Mouse (Mus musculus): ENCODE measurements around the gene Zfp28. TPM values are rescaled to one million over a fixed set of nuclear protein-coding genes. Genes with fewer than 3 reads are reported as not detected.

Gene Zfp28
- total and polyA plus RNA-seq, 3 experiments = 0.82 to 1.2 (median 1.1) TPM

DNA sequence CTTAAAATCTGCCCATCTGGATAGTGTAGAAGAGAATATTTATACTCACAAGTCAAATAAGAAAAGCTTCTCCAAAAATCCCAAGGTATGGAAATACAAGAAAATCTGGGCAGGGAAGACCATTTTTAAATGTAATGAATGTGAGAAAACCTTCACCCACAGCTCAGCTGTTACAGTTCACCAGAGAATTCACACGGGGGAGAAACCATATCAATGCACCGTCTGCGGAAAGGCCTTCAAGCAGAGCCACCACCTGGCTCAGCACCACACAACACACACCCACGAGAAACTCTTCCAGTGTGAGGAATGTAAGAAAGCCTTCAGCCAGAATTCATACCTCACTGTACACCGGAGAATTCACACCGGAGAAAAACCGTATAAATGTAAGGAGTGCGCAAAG, 4.7 kb upstream of the Zfp28 start:
- no peak overlapping the region for H3K4me3 ChIP-seq (replicated peaks in 1 of 3; ENCODE audit: low read depth in 2 of 3, low read length in 2 of 3, poor library complexity in 1 of 3)
- no peaks in the 10 kb centered on the region for H3K79me2 ChIP-seq (replicated peaks; ENCODE audit: control insufficient read depth, extremely low read depth, insufficient read depth, poor library complexity, severe bottlenecking)

DNA sequence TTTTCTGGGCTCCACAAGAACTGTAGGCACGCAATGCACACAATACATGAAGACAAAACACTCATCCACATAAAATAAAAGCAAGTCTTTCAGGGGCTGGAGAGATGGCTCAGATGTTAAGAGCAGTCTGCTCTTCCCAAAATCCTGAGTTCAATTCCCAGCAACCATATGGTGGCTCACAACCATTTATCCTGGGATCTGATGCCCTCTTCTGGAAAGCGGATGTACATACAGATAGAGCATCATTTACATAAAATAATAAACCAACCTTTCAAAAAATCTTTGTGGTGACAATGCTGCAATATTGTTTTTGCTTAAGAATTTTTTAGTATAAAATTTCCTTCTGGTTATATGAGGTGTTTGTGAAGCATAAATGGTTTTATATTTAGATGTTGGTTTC, 1.7 kb upstream of the Zfp28 start:
- no peak for DNase-seq (ENCODE audit: extremely low read depth)
- dilution Hi-C loops (cut with MboI; ENCODE audit: extremely low pct_ligation_motif_present, extremely low pct_unique_long_range_greater_than_20kb, low sequenced_read_pairs) (no loop called here), in situ Hi-C loops (cut with MboI; ENCODE audit: low pct_ligation_motif_present, low pct_unique_long_range_greater_than_20kb, low sequenced_read_pairs) (loop anchor here (25.0 kb wide), 2 partner anchors 94 to 906 kb away; partner anchors contain the start of genes Gm45844 and Zfp667)
- no peak overlapping the region for H3K27ac ChIP-seq (ENCODE audit: insufficient read depth, low read depth)
- peaks cover 0 to 1% of the 10 kb centered on the region in 2 experiments for H3K36me3 ChIP-seq (replicated peaks in 1 of 2; ENCODE audit: control insufficient read depth in 1 of 2, insufficient read depth in 1 of 2, low read length in 1 of 2)
- H3K9me3 ChIP-seq (replicated peaks; ENCODE audit: low read length) = no peaks in the 10 kb centered on the region
- H3K27me3 ChIP-seq (replicated peaks) = peaks cover 33% of the 10 kb centered on the region
- H3K9ac ChIP-seq (ENCODE audit: insufficient read depth, low read depth) = no peak overlapping the region
- H3K79me2 ChIP-seq (replicated peaks; ENCODE audit: control insufficient read depth, extremely low read depth, insufficient read depth, poor library complexity, severe bottlenecking) = no peaks in the 10 kb centered on the region
- H3K4me2 ChIP-seq (ENCODE audit: insufficient read depth, low read depth, poor library complexity, severe bottlenecking) = no peak overlapping the region
- H3K4me3 ChIP-seq (replicated peaks in 1 of 3; ENCODE audit: low read depth in 2 of 3, low read length in 2 of 3, poor library complexity in 1 of 3) = no peak overlapping the region
- TF ChIP-seq CTCF (conservative IDR thresholded peaks at IDR 0.05 in 1 of 2, IDR thresholded peaks at IDR 0.05 in 1 of 2; ENCODE audit: low read depth in 2 of 2, low read length in 2 of 2) = peak in 1 of 2 experiments; percentile 3; a peak in 1 of 4 replicates
- TF ChIP-seq TBP (conservative IDR thresholded peaks at IDR 0.05; ENCODE audit: low read depth, low read length) = no peak
- TF ChIP-seq ZKSCAN1 (IDR thresholded peaks at IDR 0.05; ENCODE audit: borderline replicate concordance, low read depth, low read length) = no peak
- no peak for TF ChIP-seq UBTF (IDR thresholded peaks at IDR 0.05; ENCODE audit: low read depth, low read length)
- no peak for TF ChIP-seq MAFK (IDR thresholded peaks at IDR 0.05; ENCODE audit: insufficient replicate concordance, low read length)
- TF ChIP-seq ZC3H11A (IDR thresholded peaks at IDR 0.05; ENCODE audit: low read depth, low read length) = no peak
- no peak for TF ChIP-seq MYC (IDR thresholded peaks at IDR 0.05; ENCODE audit: low read depth, low read length)
- peaks cover 0 to 11% of the 10 kb centered on the region in 2 experiments; a peak in 2 of 4 replicates for H3K4me1 ChIP-seq (ENCODE audit: control insufficient read depth in 1 of 2, insufficient read depth in 2 of 2)

More for the DNA sequence above, 4.7 kb upstream of the Zfp28 start:
- dilution Hi-C loops (cut with MboI; ENCODE audit: extremely low pct_ligation_motif_present, extremely low pct_unique_long_range_greater_than_20kb, low sequenced_read_pairs) = no loop called here
- no peak overlapping the region for H3K4me2 ChIP-seq (ENCODE audit: insufficient read depth, low read depth, poor library complexity, severe bottlenecking)
- H3K9ac ChIP-seq (ENCODE audit: insufficient read depth, low read depth) = no peak overlapping the region
- peaks cover 0 to 5% of the 10 kb centered on the region in 2 experiments; a peak in 2 of 4 replicates for H3K4me1 ChIP-seq (ENCODE audit: control insufficient read depth in 1 of 2, insufficient read depth in 2 of 2)
- no peak overlapping the region for H3K27ac ChIP-seq (ENCODE audit: insufficient read depth, low read depth)
- TF ChIP-seq GABPA (IDR thresholded peaks at IDR 0.05; ENCODE audit: insufficient replicate concordance, low read depth, low read length) (no peak), ZC3H11A (IDR thresholded peaks at IDR 0.05; ENCODE audit: low read depth, low read length) (no peak), JUN (IDR thresholded peaks at IDR 0.05; ENCODE audit: insufficient read depth, low read depth, low read length) (no peak), TCF12 (IDR thresholded peaks at IDR 0.05; ENCODE audit: low read depth, low read length) (no peak), ELF1 (IDR thresholded peaks at IDR 0.05; ENCODE audit: low read depth, low read length) (no peak), USF1 (IDR thresholded peaks at IDR 0.05; ENCODE audit: low read depth, low read length) (no peak), NRF1 (IDR thresholded peaks at IDR 0.05; ENCODE audit: low read depth, low read length) (no peak), MEF2A (IDR thresholded peaks at IDR 0.05; ENCODE audit: borderline replicate concordance, low read depth, low read length) (no peak), MXI1 (IDR thresholded peaks at IDR 0.05; ENCODE audit: low read depth, low read length) (no peak), POLR2AphosphoS2 (IDR thresholded peaks at IDR 0.05; ENCODE audit: low read depth, low read length) (no peak), SMC3 (IDR thresholded peaks at IDR 0.05; ENCODE audit: low read depth, low read length) (no peak), BHLHE40 (IDR thresholded peaks at IDR 0.05; ENCODE audit: low read depth, low read length) (no peak), ETS1 (conservative IDR thresholded peaks at IDR 0.05; ENCODE audit: low read depth, low read length) (no peak)
- in situ Hi-C loops (cut with MboI; ENCODE audit: low pct_ligation_motif_present, low pct_unique_long_range_greater_than_20kb, low sequenced_read_pairs) = loop anchor here (25.0 kb wide), 2 partner anchors 91 to 909 kb away; partner anchors contain the start of genes Gm45844 and Zfp667
- H3K36me3 ChIP-seq (replicated peaks in 1 of 2; ENCODE audit: control insufficient read depth in 1 of 2, insufficient read depth in 1 of 2, low read length in 1 of 2) = no peaks in the 10 kb centered on the region
- H3K9me3 ChIP-seq (replicated peaks; ENCODE audit: low read length) = no peaks in the 10 kb centered on the region
- peaks cover 41% of the 10 kb centered on the region for H3K27me3 ChIP-seq (replicated peaks)
- no peak for DNase-seq (ENCODE audit: extremely low read depth)

Data from CH12.LX (cell line).